Mouse (Mus musculus) hematopoietic stem cell, adult 5-6 weeks (primary cell): ENCODE measurements around the gene Glcci1. TPM values are rescaled to one million over a fixed set of nuclear protein-coding genes. Genes with fewer than 3 reads are reported as not detected.

Experiments
- ATAC-seq, 2 experiments: fragments of 125-278 bp in 1 of 2; replicated peaks in 1 of 2; 2 replicates each; pipeline ENCODE4 v1.8.0; 2016 to 2017; ENCODE audit warnings: inconsistent platforms in 2 of 2, mild to moderate bottlenecking in 2 of 2, moderate number of reproducible peaks in 2 of 2, low read depth in 1 of 2, moderate TSS enrichment in 1 of 2; ENCODE audit not compliant: low FRiP score in 2 of 2, poor library complexity in 2 of 2, severe bottlenecking in 2 of 2, insufficient read depth in 1 of 2, low TSS enrichment in 1 of 2
- total RNA-seq: library from RNA; stranded (forward); fragments of 172-1452, 232-1000 nt; gene quantifications from 2 replicates; pipeline ENCODE4 v1.2.3, GENCODE M21; 2017

Glcci1 gene
- total RNA-seq, 1 experiment from 2014 or later = 3.2 TPM

- no peak for ATAC-seq
These were observed 20.1 kb upstream of the Glcci1 start for GRCm38 (mm10) chr6:8489266-8489665.

GRCm38 (mm10) chr6:8489938-8490585 is 19.3 kb upstream of the Glcci1 start:
- ATAC-seq = no peak

GRCm38 (mm10) chr6:8492248-8492647 is 17.2 kb upstream of the Glcci1 start:
- ATAC-seq = no peak

- peak; percentile 53 to 60; a peak in 3 of 4 replicates for ATAC-seq
These were observed 14.1 kb upstream of the Glcci1 start for GRCm38 (mm10) chr6:8495109-8495826.

- ATAC-seq = peak in 1 of 2 experiments; percentile 5; a peak in 1 of 4 replicates
These were observed 13.6 kb upstream of the Glcci1 start for GRCm38 (mm10) chr6:8495827-8496222.

GRCm38 (mm10) chr6:8497234-8497867 is 12.0 kb upstream of the Glcci1 start:
- ATAC-seq = no peak

- no peak for ATAC-seq
These were observed 11.5 kb upstream of the Glcci1 start for GRCm38 (mm10) chr6:8497868-8498257.

GRCm38 (mm10) chr6:8498961-8499360 is 10.4 kb upstream of the Glcci1 start:
- ATAC-seq = no peak

GRCm38 (mm10) chr6:8503953-8504352 is 5.4 kb upstream of the Glcci1 start:
- ATAC-seq = no peak

GRCm38 (mm10) chr6:8504521-8505228 is 4.7 kb upstream of the Glcci1 start:
- no peak for ATAC-seq

GRCm38 (mm10) chr6:8506631-8507030 is 2.8 kb upstream of the Glcci1 start:
- no peak for ATAC-seq

- peak; percentile 98 to 99 for ATAC-seq
These were observed 390 bp upstream of the Glcci1 start for GRCm38 (mm10) chr6:8508883-8509536.

GRCm38 (mm10) chr6:8509961-8510863 is 812 bp downstream of the Glcci1 start:
- ATAC-seq = peak; percentile 5 to 19; a peak in 3 of 4 replicates

GRCm38 (mm10) chr6:8510864-8511428 is 1.5 kb downstream of the Glcci1 start:
- no peak for ATAC-seq

GRCm38 (mm10) chr6:8511447-8511846 is 2.0 kb downstream of the Glcci1 start:
- no peak for ATAC-seq

GRCm38 (mm10) chr6:8512416-8512815 is 3.0 kb downstream of the Glcci1 start:
- no peak for ATAC-seq
